Mouse (Mus musculus) kidney, postnatal 14 days (tissue): ENCODE measurements at regions not wholly inside any gene's neighbourhood (a gene's known extent, or its start where the extent isn't known, plus 50 kb on each side); places are given as distances from the start of the nearest gene placed in this dataset.

Experiments used
- DNase-seq: peaks from one replicate; pipeline ENCODE4 v3.0.0; 2022; ENCODE audit warnings: mixed read lengths

DNA sequence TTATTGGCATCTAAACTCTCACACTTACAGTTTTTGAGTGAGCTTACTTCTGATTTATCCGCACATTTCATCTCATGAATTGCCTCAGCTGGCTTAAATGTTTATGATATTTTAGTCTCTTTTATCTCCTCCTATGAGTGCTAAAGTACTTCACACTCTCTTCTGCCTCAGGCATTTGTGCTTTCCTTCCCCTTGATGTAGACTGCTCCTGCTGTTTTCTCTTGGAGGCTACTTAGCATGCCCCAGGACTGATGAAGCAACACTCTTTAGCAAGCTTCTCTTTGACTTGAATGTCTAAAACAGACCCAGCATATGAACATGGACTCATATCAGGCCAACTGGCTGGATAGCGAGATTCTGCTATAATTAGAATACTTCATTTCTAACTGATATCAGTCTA is 882.8 kb downstream of the Tecrl start:
- DNase-seq, result no peak

GRCm38 (mm10) chr5:82464272-82464671 is 890.7 kb downstream of the Tecrl start:
- DNase-seq, result no peak

GRCm38 (mm10) chr5:82441288-82441687 is 913.7 kb downstream of the Tecrl start:
- DNase-seq, result no peak

- DNase-seq, result no peak
Measured at GRCm38 (mm10) chr5:82440126-82440525, 914.9 kb downstream of the Tecrl start.

DNA sequence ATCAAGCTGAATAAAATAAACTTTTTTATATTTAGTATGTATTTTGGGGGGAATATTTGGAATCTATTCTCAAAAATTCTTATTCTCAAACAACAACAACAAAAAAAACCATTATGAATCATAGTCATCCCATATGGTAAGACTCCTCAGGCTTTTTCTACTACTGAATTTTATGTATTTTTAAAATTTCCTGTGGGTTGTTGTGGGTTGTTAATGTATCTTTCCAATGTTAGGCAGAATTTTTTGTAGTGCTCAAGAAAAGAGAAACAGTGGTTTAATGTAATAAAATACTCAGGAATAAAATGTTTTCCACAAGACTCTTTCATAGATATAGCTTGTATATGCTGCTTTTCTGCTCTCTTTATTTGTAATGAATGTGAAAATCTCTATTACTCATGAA is 934.6 kb downstream of the Tecrl start:
- no peak for DNase-seq

GRCm38 (mm10) chr5:82396632-82397234 is 958.3 kb downstream of the Tecrl start:
- DNase-seq, result no peak

- no peak for DNase-seq
Measured at GRCm38 (mm10) chr5:82361624-82362023, 993.4 kb downstream of the Tecrl start.

DNA sequence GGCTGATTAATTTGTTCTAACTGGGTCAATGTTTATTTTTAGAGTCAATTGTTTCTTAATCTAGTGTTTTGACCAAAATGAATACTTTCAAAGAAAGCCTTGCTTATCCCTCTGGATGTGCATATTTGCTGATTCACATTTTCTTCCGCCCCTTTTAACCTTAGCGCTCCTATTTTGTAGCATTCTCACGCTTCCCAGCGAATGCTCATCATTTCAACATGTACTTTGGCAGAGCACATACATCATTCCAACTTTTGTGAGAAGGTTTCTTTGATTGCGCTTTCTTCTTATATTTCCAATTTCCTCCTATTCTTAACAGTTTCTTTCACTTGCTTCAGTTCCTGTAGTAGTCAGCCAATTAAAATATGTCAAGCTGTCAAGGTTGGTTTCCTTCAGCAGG is 998.7 kb downstream of the Tecrl start:
- DNase-seq, result no peak

GRCm38 (mm10) chr5:82351089-82351488 is 1003.9 kb downstream of the Tecrl start:
- no peak for DNase-seq

- peak; percentile 55 for DNase-seq
Measured at GRCm38 (mm10) chr5:82346672-82347071, 1008.3 kb downstream of the Tecrl start.

DNA sequence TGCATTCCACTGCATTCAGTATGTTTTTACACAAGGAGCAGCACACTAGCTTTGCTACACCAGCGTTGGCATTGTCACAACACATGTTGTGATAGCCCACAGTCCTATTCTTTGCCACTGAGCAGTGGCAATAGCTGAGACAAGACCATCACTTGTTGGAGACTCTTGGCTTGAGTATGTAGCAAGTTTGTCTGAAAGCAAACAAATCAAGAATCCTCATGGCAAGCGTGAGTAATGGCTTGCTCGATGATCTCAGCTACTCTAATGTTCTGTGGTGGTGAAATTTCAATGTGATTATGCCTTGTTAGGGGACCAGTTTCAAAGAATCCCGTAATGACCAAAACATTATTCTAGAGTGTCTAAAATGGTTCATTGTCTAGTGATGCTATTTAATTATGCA is 1030.6 kb downstream of the Tecrl start:
- no peak for DNase-seq

- DNase-seq, result no peak
Measured at GRCm38 (mm10) chr5:82319709-82320333, 1035.2 kb downstream of the Tecrl start.

GRCm38 (mm10) chr5:82312054-82312453 is 1042.9 kb downstream of the Tecrl start:
- DNase-seq, result no peak

DNA sequence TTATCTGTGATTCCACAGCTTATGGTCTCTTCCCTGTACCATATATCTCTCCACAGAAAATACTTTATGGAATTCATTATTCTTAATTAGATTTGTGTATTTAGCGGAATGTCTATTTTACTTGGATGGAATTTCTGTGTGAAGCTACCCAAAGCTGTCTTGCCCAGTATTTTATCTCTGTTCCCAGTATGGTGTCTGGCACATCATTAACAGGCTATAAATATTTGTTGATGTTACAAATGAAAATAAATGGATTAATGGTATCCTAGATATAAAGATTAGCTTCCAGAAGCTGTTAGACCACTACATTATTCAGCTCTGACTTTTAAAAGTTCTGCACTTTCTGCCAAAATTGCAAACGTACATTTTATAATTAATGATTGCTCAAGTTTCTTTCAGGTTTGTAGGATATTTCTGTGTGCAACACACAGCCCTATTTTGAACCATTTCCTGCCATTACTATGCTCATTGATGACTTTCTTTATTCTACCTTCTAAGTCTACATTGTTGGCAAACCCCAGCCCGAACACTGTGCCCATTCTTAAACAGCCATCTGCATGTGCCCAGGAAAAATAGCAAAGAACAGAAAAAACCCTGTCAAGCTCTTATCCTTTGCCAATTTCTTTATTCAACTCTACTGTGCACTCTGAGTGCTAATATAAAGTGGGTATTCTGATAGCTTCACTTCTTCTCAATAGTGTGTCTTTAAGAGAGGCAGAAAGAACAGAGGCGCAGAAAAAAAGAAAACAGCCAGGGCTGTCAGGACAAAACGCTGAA is 1066.7 kb downstream of the Tecrl start:
- DNase-seq, result no peak

GRCm38 (mm10) chr5:82253356-82254104 is 1101.5 kb downstream of the Tecrl start:
- no peak for DNase-seq

GRCm38 (mm10) chr5:82226329-82226728 is 1128.7 kb downstream of the Tecrl start:
- DNase-seq, result no peak

GRCm38 (mm10) chr5:82223622-82224021 is 1131.4 kb downstream of the Tecrl start:
- DNase-seq, result no peak

DNA sequence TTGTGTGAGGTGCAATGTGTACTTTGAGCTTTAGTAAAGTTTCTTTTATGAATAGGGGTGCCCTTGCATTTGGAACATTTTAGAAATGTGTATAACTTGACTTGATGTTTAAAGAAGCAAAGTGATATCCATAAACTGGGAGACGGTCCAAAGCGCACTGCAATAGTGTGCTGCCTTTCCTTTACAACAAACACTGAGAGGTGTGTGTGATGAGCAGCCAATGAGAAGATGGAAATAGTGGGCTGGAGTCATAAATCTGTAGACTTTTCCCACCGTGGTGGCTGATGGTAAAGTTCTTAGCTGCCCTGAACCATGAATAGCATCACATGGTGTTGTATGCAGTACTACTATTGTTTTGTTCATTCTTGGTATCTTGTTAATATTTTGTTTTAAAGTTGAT is 1151.4 kb downstream of the Tecrl start:
- DNase-seq, result no peak
